Mouse (Mus musculus) urinary bladder, postnatal 36 days (tissue): ENCODE data around the gene Sbk3.
"Not testable (repeated sequence)": the region's sequence is repeated elsewhere in the genome, so short reads cannot be mapped to it uniquely, and the experiment has no call there.

ENCODE experiments used
- DNase-seq, 2 experiments: peaks; one replicate each; pipeline ENCODE4 v3.0.0; 2022; ENCODE audit warnings: low spot score in 2 of 2, mixed read lengths in 1 of 2

The Sbk3 gene

DNA sequence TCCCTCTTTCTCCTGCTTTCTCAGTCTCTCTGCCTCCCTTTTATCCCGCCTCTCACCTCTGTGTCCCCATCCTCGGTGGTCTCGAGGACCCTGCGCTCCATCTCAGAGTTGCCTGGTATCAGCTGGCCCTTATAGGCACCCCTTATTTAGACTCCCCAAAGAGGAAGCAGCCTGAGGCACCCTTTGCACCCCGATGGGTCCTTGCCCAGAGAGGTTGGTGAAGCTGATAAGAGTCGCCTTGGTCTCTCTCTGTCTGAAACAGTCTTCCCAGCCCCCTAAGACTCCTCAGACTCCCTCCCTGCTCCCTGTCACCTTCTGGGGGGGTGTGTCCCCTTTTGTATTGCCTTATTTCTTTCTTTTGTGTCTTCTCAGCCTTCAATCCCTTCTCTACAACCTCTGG is at the start of gene Sbk3:
Gene Sbk3 (minus strand): TSS at position 101 of the 400 bp plus-strand sequence.
- DNase-seq = no peak

DNA sequence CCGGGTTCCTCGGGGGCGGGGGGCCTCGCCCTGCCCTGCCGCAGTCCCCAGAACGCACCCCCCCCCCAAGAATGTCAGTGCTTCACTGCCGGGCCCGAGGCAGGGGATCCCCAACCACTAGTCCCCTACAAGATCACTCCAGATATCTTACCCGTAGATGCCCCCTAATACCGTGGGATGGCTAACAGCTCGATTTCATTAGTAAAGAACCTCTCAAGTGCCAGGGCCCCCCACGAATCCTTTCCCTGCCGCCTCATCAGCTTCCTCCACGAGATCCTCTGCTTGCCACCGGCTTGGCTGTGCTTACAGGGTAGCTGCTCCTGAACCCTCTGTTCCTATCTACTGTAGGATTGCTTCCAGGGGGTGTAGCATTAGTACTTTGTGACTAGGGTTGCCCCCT is 49.7 kb upstream of the Sbk3 start:
- no peak for DNase-seq

DNA sequence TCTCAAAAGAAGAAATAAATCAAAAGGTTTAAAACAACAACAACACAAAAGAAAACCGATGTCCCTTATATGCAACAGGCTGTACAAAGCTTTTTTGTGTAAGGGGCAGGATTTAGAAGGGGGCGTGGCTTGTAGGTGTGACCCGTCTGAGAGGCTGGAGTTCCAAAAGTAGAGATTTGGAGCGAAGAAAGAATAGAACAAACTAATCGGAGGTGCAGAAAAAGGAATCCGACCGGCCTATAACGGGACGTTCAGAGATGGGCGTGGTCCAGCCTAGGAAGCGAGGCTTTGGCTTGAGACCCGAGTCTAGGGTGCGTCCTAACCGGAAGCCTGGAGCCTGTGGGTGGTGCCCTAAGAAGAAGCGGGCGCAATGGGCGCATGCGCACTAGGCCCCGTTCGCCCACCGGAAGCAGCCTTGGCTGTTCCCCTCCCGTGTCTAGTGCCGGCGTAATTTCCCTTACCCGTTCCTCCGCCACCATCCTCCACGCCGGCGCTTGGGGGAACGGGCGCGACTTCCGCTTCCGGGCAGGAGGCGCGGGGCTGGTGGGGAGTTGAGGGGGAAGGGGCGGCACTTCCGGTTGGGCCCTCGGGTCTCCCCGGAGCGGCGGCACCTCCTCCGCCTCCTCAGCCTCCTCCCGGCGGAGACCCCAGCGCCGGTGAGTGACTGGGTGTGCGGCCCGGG is 49.2 kb upstream of the Sbk3 start, which contains the start of the genes Zfp865 and Ccdc106:
Gene Zfp865 (plus strand): TSS at position 377 of the 682 bp plus-strand sequence.
Gene Ccdc106 (plus strand): TSS at position 554 of the 682 bp plus-strand sequence.
- DNase-seq = peak; percentile 97 to 99

DNA sequence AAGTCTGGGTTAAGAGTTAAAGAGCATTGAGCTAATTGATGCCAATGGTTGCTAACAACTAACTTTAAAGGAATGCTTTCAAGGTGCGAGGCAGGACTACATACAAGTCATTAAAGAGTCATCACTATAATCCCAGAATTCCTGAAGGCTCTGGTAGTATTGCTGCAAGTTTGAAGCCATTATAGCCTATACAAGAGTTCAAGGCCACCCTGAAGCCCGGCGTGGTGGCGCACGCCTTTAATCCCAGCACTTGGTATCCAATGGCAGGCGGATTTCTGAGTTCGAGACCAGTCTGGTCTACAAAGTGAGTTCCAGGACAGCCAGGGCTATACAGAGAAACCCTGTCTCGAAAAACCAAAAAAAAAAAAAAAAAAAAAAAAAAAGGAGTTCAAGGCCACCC is 48.6 kb upstream of the Sbk3 start:
- DNase-seq = not testable (repeated sequence)

DNA sequence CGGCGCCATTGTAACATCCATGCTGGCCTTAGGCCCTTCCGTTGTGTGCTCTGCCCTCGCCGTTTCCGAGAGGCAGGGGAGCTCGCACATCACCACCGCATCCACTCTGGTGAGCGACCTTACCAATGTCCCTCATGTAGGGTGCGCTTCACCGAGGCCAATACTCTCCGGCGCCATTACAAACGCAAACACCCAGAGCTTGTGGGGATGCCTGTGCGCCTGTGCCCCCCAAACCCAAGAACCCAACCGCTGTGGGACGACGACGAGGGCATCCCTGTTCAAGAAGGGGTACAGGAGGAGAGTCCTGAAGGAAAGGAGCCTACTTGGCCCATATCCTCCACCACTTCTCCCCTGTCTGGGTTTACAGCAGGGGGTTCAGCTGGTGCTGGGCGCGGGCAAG is 47.0 kb upstream of the Sbk3 start:
- no peak for DNase-seq

DNA sequence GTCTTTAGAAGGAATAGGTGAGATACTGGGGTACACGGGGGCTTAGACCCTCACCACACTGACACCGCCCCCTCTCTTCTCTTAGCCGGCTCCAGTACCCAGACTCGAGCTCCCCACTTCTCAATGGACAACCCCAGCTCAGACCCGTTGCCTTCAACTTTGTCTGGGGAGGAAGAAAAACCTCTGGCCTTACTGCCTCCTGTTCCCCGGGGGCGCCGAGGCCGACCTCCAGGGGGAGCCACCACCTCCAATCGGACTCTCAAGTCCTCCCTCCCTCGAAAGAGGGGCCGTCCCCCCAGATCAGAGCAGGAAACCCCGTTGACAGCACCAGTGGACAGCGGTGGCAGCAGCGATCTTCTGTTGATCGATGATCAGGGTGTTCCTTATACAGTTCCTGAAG is 46.4 kb upstream of the Sbk3 start:
- DNase-seq = no peak

DNA sequence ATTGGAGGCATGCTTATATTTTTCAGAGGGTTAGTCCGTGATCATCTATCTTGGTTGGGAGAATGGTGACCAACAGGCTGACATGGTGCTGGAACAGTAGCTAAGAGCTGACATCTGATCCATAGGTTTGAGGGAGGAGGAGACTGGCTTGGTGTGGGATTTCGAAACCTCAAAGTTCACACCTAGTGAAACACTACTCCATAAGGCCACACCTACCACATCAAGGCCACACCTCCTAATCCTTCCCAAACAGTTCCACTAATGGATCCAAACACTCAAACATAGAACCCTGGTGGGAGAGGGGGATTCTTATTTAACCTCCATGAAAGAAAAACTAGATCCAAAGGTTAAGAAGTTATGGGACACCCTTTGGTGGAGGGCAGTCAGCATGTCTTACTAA is 46.0 kb upstream of the Sbk3 start:
- DNase-seq = no peak

DNA sequence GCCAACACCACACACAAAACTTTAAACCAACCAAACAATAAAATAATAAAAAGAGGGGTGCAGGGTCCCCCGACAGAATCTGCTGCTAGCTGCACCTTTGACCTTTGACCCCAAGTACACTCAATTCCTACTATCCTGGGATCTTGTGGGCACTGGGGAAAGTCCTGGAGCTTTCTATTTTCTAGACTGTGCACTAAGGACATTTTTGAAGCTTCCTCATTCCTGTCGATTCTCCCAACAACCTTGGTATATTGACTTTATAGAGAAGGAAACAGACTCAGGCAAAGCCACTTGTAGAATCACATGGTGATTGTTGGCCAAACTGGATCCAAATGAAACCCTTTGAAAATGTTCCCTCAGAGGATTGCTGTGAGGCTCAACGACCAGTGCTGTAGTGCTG is 45.1 kb upstream of the Sbk3 start:
- DNase-seq = no peak

DNA sequence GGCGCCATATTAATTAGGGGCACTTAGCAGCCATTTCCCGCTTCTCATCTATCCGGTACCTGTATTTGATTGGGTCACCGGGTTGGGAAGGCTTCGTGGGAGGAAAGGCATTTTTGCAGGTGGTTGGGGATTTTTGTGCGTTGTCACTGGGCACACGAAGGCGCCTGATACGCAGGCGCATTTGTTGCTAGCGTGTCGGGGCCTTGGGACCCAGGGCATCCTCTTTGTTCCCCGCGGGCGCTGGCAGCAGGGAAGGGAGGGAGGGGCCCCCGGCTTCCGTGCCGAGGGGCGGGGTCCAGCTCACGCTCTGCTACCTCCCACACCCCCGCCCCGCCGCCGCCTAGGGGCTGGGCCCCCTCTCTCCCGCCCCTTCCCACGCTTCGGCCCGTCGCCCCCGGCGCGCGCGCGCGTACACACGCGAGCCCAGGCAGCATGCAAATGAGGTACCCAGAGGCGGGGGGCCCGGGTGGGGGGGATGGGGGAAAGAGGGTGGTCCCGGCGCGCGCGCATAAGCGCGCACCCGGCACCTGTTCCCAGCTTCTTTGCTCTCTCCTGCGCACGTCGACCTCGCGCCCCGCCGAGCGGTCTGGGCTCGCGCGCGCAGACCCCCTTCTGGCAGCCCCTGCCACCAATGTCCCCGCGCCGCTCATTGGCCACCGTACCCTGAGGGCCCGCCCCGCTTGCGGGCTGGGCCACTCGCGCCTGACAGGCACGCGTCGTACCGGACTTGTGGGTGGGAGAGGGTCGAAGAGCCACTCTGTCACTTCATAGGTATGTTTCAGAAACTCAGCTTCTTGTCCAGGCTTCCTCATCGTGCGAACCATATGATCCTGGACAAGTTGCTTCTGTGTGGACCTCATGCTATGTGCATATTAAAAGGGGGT is 44.4 kb upstream of the Sbk3 start, which contains the start of gene Gm44973:
Gene Gm44973 (plus strand): TSS at position 379 of the 884 bp plus-strand sequence.
- peak; percentile 90 to 92 for DNase-seq

DNA sequence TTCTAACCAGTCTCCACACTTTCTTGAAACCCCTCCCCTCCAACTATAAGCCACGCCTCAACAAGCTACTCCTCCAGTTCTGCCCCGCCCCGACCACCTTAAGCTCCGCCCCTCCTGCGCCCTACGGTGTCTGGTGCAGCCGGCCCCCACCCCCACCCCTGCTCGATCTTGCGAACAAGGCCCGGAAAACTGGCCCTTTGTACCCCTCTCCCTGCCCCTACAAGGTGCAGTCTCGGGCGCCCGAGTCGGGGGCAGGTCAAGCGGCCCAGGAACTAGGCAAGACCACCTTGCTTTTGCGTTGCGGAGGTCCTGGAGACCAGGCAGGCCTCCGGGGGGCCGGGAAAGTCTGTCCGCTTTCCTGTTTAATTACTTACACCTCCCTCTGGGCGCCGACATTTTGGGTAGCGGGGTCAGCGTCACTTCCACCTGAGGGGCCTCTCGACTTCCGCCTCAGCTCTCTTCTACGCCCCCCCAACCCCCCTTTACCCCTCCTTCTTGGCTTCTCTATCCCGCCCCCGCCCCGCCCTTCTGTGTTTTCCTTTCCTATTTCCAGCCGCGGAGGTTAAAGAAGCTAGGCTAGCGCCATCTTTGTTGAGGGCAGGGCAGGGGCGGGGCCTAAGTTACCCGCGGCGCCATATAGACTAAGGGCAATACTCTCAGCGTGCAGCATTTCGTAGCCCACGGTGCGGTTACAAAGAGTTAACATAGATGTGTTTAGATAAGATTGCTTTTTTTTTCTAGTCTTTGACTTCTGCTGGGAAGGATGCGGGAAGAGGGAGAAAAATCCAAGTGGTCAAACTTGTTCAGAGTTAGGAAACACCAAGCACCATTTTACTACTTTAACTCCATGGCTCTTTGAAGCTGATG is 43.5 kb upstream of the Sbk3 start, which contains the start of the genes Zfp524 and Fiz1:
Gene Zfp524 (plus strand): TSS at position 165 of the 867 bp plus-strand sequence.
Gene Fiz1 (minus strand): TSS at position 447 of the 867 bp plus-strand sequence.
- DNase-seq = peak; percentile 97 to 98

DNA sequence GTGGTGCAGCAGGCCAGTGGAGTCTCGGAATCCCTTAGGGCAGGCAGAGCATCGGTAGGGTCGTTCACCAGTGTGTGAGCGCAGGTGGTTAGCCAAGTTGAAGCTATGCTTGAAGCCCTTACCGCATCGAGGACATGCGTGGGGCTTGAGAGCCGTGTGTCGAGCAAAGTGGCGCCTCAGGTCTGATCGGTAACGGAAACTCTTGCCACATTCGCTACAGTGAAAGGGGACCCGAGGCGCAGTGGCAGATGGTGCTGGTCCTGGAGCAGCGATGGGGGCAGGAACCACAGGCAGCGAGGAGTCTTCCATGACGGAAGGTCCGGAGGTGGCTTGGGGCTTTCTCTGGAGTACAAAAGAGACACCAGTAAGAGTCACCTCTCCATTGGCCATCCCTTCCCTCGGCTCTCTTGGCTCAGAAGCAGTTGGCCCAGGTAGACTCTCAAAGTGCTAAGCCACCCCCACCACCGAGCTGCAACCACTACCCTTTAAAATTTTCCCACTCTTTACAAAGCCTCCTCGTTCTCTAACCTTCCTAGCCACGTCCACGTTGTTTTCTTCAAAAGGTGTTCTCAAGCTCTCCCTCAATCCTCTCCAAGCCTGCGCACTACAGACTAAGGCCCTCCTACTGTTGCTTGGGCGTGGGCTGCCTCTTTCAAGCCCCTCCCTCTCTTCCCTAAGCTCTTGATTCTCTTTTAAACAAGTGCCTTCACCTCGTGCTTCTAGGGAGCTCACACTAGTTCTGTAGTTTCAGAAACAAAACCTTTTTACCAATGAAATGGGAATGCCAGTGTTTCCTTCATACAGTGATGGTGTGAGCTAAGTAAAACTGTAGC is 41.9 kb upstream of the Sbk3 start:
- DNase-seq = no peak

DNA sequence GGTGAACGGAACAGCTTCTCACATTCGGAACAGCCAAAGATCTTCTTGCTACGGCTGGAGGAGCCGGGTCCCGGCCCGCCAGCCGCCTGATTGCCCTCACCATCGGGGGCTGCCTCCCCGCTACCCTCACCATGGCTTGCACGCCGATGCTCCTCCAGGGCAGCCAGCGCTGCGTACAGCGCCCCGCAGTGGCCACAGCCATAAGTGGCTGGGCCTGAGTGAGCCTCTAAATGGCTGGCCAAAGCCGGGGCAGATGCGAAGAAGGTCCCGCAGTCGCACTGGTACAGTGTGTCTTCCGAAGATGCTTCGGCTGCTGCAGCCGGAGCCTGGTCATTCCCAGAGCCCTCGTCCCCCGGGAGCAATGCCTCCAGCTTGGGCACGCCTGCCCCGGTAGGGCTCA is 37.3 kb upstream of the Sbk3 start:
- no peak for DNase-seq

DNA sequence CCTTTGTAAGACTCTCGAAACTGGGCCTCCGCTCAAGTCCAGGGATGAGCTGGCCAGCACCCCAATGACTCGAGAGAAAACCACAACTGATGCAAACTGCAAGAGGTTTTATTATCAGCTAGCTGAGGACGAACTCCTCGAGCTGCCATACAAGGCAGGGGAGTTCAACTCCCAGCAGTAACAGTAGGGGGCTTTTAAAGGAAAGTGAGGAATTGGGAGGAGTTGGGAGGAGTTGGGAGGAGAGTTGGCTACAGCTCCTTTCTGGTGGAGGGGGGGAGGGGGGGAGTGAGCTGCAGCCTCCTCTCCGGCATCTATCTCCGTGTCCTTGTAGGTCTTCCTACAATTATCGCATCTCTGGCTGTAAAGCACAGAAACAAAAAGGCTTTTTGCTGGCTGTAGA is 31.9 kb upstream of the Sbk3 start:
- DNase-seq = not testable (repeated sequence)

DNA sequence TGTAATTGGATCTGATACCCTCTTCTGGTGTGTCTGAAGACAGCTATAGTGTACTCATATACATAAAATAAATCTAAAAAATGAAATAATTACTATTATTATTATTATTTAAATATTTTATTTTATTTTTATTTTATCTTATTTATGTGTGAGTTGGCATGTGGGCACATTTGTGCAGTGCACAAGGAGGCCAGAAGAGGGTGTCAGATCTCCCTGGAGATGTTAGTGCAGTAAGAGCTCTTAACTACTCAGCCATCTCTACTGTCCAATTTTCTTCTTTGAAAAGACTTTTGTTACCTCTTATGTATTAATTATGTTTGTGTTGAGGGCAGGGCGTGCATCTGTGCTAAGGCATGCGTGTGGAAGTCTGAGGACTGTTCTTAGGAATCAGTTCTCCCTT is 28.9 kb upstream of the Sbk3 start:
- DNase-seq = no peak

DNA sequence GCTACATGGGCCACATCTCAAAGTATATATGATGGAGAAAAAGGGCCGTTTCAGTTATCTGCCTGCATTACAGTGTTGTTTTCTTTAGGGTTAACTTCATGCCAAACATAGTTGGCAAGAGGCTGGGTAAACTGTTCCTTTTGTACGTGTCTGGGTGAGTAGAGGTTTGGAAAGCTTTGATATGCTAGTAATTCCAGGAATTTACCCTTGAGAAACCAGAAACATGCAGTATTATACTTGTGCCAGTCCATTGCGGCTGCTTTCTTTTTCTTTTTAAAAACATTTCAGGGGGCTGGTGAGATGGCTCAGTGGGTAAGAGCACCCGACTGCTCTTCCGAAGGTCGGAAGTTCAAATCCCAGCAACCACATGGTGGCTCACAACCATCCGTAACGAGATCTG is 26.0 kb upstream of the Sbk3 start:
- DNase-seq = no peak

DNA sequence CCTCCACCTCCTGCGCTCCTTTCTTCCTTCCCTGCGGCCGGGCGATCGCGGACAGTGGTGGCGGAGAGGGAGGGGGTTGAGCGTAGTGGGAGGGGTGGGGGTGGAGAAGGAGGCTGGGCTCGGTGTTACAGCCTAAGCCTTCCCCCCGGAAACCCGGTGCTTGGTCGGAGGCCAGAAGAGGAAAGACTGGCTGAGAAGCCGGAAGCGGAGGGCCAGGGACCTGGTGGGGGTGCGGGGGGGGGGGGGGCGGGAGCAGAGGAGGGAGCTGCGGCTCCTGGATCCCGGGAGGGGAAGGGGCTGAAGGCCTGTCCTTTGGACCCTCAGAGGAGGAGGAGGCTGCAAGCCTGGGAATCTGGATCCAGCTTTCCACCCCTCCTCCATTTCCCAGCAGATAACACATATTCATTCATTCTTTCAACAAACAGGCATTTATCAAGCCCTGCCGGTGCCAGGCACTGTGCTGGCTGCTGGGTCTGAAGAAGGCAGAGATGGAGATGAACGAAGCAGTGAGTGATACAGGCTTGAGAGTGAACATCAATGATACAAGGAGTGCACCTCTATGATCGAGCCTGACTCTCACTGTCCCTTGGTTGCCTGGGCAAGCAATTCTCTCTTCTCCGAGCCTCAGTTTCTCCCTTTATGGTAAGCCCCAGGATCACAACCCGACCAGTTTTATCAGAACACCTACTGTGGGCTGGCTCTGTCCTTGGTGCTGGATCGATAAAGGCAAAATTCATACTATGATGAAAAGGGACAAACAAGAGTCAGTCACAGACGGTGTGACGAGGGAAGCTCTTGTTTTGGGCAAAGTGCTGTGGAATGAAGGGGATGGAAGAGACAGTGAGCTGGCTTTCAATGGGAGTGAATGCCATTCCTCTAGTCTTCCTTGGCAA is 25.3 kb upstream of the Sbk3 start, which contains the start of gene Zfp579:
Gene Zfp579 (minus strand): TSS at position 156 of the 893 bp plus-strand sequence.
- DNase-seq = peak; percentile 78 to 91

DNA sequence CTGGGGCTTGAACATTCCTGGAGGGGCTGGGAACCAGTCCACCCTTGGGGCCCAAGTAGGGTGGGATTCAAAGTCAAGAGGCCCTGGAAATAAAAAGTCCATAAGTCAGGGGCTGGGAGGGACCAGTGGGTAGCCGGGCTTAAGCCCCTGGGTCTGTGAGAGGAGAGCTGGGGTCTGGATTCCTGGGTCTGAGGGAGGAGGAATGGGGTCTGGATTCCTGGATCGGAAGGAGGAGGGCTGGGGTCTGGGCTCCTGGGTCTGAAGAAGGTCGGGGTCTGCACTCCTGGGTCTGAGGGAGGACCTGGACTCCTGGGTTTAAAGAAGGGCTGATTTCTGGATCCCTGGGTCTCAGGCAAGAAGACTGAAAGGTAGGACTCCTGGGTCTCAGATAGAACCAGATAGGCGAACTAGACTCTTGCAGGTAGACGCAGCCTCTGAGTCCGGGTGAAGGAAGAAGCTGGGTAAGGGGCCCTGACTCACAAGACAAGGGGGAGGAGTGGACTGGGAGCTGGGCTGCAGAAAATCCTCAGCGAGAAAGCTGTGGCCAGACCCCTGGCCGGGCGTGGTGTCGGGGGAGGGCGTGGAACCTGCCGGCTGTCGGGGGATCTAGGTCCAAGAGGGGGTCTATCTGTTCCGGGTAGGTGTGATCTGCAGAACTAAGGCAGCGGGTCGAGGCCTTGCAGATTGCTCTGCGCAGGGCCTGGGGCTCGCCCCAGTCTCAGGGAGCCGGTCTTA is 24.5 kb upstream of the Sbk3 start:
- DNase-seq = no peak

DNA sequence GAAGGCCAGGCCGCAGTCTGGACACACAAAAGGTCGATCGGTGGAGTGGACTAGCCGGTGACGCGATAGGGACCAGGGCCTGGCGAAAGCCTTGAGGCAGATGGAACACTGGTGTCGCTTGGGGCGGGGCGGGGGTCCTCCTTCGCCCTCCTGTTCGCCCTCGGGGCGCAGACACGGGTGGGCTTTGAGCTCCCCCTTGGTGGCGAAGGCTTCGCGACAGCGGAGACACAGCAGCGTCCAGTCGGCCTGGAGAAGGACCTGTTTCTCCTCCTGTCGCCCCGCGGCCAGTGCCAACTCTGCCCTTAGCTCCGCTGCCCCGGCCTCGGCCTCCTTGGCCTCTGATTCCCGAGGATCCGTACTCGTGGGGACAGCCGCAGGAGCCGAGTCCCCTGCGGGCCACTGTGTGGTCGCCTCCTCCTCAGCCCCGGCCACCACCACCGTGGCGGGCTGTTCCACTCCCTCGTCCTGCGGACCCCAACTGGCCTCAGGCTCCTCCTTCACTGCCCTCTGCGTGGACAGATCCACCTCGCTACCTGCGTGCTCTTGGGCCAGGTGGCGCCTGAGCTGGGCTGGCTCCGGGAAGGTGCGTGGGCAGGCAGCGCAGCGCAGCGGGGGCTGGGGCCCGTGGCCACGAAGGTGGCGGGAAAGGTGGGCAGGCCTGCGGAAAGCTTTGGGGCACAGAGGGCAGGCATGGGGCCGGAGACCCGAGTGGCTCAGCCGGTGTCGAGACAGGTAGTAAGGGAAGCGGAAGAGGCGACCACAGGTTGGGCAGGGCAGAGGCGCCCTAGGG is 23.2 kb upstream of the Sbk3 start:
- no peak for DNase-seq
